Mouse (Mus musculus) intestine, postnatal 0 days (tissue): ENCODE measurements around the gene Hrg. TPM values are rescaled to one million over a fixed set of nuclear protein-coding genes. Genes with fewer than 3 reads are reported as not detected.
"Not testable (repeated sequence)": the region's sequence is repeated elsewhere in the genome, so short reads cannot be mapped to it uniquely, and the experiment has no call there.

Experiments
- ATAC-seq: fragments of 200-750 bp; cut with Nextera tagmentation; 2 replicates; pipeline ENCODE4 v1.8.0; 2017; ENCODE audit warnings: mild to moderate bottlenecking, moderate TSS enrichment, moderate library complexity
- H3K27ac ChIP-seq: fragments of 300-500 bp; sonication (generic); 2 replicates; pipeline ENCODE4 v1.5.1; 2014; ENCODE audit warnings: mild to moderate bottlenecking, low read depth, low read length, moderate library complexity
- H3K27me3 ChIP-seq: fragments of 300-500 bp; sonication (generic); replicated peaks from 2 replicates; pipeline ENCODE4 v1.6.1; 2014; ENCODE audit warnings: low read length, mixed read lengths; ENCODE audit not compliant: control insufficient read depth, insufficient read depth
- H3K36me3 ChIP-seq: fragments of 300-500 bp; sonication (generic); 2 replicates; pipeline ENCODE4 v1.6.1; 2014; ENCODE audit warnings: mild to moderate bottlenecking, moderate library complexity; ENCODE audit not compliant: control insufficient read depth, insufficient read depth
- H3K4me1 ChIP-seq: fragments of 300-500 bp; sonication (generic); replicated peaks from 2 replicates; pipeline ENCODE4 v1.6.1; 2014; ENCODE audit warnings: antibody characterized with exemption, low read length, mixed read lengths; ENCODE audit not compliant: control insufficient read depth, insufficient read depth
- H3K4me2 ChIP-seq: fragments of 300-500 bp; sonication (generic); replicated peaks from 2 replicates; pipeline ENCODE4 v1.6.1; 2014; ENCODE audit warnings: low read depth, mild to moderate bottlenecking, moderate library complexity
- H3K4me3 ChIP-seq: fragments of 300-500 bp; sonication (generic); 2 replicates; pipeline ENCODE4 v1.5.1; 2014; ENCODE audit warnings: low read depth, low read length
- H3K9ac ChIP-seq: fragments of 300-500 bp; sonication (generic); 2 replicates; pipeline ENCODE4 v1.6.1; 2014; ENCODE audit warnings: mild to moderate bottlenecking, low read depth, low read length
- H3K9me3 ChIP-seq: fragments of 300-500 bp; sonication (generic); 2 replicates; pipeline ENCODE4 v1.6.1; 2016; ENCODE audit warnings: mixed run types; ENCODE audit not compliant: control insufficient read depth
- CTCF ChIP-seq: sonication (generic); IDR thresholded peaks from 2 replicates; pipeline ENCODE4 v1.5.1; 2016; ENCODE audit warnings: low read depth, mild to moderate bottlenecking, control low read depth, antibody characterized with exemption, moderate library complexity
- WGBS: fragments of 180-500 bp; shearing (Covaris S2); extraction: QIAGEN DNeasy Blood & Tissue Kit; methylation state at CpG from one replicate; pipeline ENCODE4 v1.1.7; 2014; 5-methylcytosine and 5-hydroxymethylcytosine counted together
- polyA plus RNA-seq: library from polyadenylated mRNA; unstranded; fragments of >200 nt; fragmentation: Nextera tagmentation; extraction: Ambion mirVana; gene quantifications from 2 replicates; pipeline ENCODE4 v1.2.1, GENCODE M21; 2015

The Hrg gene
- polyA plus RNA-seq, 1 experiment from 2014 or later = not detected

DNA sequence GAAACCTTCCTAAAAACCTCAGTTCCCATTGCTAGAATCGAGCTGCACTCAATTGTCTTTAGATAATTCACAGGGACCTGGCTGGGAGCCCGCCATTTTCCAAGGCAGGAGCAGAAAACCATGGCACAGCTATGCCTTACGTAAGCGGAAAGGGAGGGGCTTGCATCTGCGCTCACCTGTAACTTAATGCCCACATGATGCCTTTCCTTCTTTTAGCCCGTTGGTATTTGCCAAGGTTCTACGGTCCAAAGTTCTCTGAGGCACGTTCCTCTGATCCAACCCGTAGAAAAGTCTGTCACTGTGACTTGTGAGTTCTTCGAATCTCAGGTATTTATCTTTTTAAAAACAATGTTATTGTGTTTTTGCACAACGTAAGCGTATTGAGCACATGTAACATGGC lies 13.2 kb upstream of the Hrg start:
- H3K4me1 ChIP-seq = no peaks in the 10 kb centered on the region
- no peak for ATAC-seq
- H3K36me3 ChIP-seq = no peaks in the 10 kb centered on the region
- no peak overlapping the region for H3K4me2 ChIP-seq
- no peak overlapping the region for H3K9ac ChIP-seq
- no peak overlapping the region for H3K4me3 ChIP-seq
- no peak overlapping the region for H3K27ac ChIP-seq
- no peak for TF ChIP-seq CTCF
- H3K27me3 ChIP-seq = no peaks in the 10 kb centered on the region
- no peaks in the 10 kb centered on the region for H3K9me3 ChIP-seq
- 85% methylated on average over 12 of the region's 12 CpGs for WGBS

DNA sequence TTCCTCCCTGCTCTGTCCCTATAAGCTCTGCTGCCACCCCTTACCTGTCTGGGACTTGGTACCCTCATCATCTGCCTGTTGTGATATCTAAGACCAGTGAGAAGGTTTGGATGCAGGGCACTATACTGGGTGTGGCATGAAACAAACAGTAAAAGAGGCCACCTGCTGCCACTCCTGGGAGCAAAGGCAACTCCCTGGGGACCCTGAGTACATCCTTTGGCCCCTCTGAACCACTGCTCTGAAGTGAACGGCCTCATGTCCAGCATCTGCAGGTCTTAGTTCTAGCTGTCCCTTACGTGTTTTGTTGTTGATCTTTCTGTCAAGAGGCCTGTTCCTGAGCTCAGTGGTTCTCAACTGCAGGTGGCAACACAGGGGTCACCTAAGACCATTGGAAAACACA lies 12.3 kb upstream of the Hrg start:
- no peaks in the 10 kb centered on the region for H3K4me1 ChIP-seq
- no peaks in the 10 kb centered on the region for H3K9me3 ChIP-seq
- H3K4me3 ChIP-seq = no peak overlapping the region
- H3K27ac ChIP-seq = no peak overlapping the region
- no peak for TF ChIP-seq CTCF
- no peaks in the 10 kb centered on the region for H3K27me3 ChIP-seq
- no peaks in the 10 kb centered on the region for H3K36me3 ChIP-seq
- H3K9ac ChIP-seq = no peak overlapping the region
- ATAC-seq = no peak
- no peak overlapping the region for H3K4me2 ChIP-seq
- 57% methylated on average over 2 of the region's 2 CpGs for WGBS

DNA sequence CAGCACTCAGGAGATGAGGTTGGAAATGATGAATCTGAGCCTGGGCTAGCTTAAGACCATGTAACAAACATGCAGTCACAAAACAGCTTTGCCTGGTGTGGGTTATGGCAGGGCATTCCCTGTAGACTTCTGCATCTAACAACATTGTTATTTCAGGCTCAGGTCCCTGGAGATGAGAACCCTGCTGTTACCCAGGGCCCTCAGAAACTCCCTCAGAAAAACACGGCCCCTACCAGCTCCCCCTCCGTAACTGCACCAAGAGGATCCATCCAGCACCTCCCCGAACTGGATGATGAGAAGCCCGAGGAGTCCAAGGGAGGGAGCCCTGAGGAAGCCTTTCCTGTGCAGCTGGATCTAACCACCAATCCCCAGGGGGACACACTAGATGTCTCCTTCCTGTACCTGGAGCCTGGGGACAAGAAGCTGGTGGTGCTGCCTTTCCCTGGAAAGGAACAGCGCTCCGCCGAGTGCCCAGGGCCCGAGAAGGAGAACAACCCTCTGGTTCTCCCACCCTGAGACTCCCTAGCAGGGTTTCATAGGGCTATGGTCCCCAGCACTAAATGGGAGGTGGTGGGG lies 11.7 kb upstream of the Hrg start:
- Histone ChIP-seq H3K27me3 (no peaks in the 10 kb centered on the region), H3K4me3 (no peak overlapping the region), H3K9ac (no peak overlapping the region), H3K9me3 (no peaks in the 10 kb centered on the region), H3K4me1 (no peaks in the 10 kb centered on the region), H3K4me2 (no peak overlapping the region), H3K36me3 (no peaks in the 10 kb centered on the region), H3K27ac (no peak overlapping the region)
- 73% methylated on average over 8 of the region's 8 CpGs for WGBS
- TF ChIP-seq CTCF = no peak
- no peak for ATAC-seq

DNA sequence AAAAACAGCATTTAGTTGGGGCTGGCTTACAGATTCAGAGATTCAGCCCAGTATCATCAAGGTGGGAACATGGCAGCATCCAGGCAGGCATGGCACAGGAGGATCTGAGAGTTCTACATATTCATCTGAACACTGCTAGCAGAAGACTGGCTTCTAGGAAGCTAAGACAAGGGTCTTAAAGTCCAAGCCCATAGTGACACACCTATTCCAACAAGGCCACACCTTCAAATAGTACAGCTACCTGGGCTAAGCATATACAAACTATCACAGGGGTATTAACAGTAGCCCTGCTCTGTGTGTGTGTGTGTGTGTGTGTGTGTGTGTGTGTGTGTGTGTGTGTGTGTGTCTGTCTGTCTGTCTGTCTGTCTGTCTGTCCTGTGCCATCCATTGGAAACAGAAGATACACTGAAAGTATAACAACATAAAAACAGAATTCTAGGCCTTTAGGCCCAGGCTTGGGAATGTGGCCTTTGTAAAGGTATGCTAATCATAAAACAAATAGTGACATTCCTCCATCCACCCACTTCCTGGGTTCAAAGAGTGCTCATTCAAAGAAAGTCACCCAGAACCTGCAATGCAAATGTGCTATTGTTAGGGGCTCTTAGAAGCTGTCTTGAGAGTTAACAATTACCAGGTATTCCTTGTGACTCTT lies 8.9 kb upstream of the Hrg start:
- H3K4me1 ChIP-seq, H3K4me3 ChIP-seq, H3K4me2 ChIP-seq, H3K9ac ChIP-seq, H3K9me3 ChIP-seq, H3K27me3 ChIP-seq, H3K36me3 ChIP-seq, H3K27ac ChIP-seq: not testable (repeated sequence)
- ATAC-seq = peak; percentile 64; the same call in 1 of the 2 replicates

DNA sequence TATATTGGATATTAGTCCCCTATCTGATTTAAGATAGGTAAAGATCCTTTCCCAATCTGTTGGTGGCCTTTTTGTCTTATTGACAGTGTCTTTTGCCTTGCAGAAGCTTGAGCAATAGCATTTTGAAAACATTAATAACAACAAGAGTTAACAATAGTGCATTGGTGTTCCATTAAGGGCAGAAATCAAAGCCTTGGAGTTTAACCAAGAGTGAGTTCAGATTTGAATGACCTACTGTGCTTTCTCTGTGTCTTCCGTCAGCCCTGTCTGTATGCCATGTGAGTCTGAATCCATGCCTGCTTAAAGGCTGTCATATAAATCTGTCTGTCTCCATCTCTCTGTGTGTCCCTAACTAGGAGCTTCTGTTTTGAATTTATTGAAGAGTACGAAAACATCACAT lies 3.5 kb upstream of the Hrg start:
- Histone ChIP-seq H3K4me2 (no peak overlapping the region), H3K4me1 (no peaks in the 10 kb centered on the region), H3K9ac (no peak overlapping the region), H3K36me3 (no peaks in the 10 kb centered on the region), H3K4me3 (no peak overlapping the region), H3K27ac (no peak overlapping the region), H3K27me3 (no peaks in the 10 kb centered on the region), H3K9me3 (no peaks in the 10 kb centered on the region)
- TF ChIP-seq CTCF = no peak
- ATAC-seq = no peak
- 77% methylated on average over 2 of the region's 2 CpGs for WGBS

DNA sequence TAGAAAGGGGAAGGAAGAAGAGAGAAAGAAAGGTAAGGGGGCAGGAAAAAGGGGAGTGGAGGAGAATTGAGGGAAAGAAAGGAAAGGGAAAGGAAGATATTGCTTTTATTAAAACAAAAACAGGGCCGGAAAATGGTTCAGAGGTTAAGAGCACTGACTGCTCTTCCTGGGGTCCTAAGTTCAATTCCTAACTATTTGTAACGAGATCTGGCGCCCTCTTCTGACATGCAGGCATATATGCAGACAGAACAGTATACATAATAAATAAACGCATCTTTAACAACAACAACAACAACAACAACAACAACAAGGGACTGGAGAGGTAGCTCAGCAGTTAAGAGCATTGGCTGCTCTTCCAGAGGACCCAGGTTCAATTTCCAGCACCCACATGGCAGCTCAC lies 2.2 kb downstream of the Hrg start:
- ATAC-seq = no peak
- WGBS = 34% methylated on average over 4 of the region's 4 CpGs
- no peak overlapping the region for H3K27ac ChIP-seq
- peak; percentile 54 for TF ChIP-seq CTCF
- H3K36me3 ChIP-seq = no peaks in the 10 kb centered on the region
- H3K9ac ChIP-seq = no peak overlapping the region
- H3K4me1 ChIP-seq = no peaks in the 10 kb centered on the region
- no peaks in the 10 kb centered on the region for H3K9me3 ChIP-seq
- no peak overlapping the region for H3K4me2 ChIP-seq
- H3K4me3 ChIP-seq = no peak overlapping the region
- no peaks in the 10 kb centered on the region for H3K27me3 ChIP-seq
